Mouse (Mus musculus) spleen, postnatal 10 days (tissue): ENCODE results near the gene Tmc8.
A peak's percentile ranks its signal among the peaks of the same experiment; 100 is the strongest.
"Not testable (repeated sequence)": the region's sequence is repeated elsewhere in the genome, so short reads cannot be mapped to it uniquely, and the experiment has no call there.

ENCODE experiments used
- DNase-seq, 2 experiments: peaks; one replicate each; pipeline ENCODE4 v3.0.0; 2021 to 2022; ENCODE audit warnings: low spot score in 2 of 2

Tmc8 gene

DNA sequence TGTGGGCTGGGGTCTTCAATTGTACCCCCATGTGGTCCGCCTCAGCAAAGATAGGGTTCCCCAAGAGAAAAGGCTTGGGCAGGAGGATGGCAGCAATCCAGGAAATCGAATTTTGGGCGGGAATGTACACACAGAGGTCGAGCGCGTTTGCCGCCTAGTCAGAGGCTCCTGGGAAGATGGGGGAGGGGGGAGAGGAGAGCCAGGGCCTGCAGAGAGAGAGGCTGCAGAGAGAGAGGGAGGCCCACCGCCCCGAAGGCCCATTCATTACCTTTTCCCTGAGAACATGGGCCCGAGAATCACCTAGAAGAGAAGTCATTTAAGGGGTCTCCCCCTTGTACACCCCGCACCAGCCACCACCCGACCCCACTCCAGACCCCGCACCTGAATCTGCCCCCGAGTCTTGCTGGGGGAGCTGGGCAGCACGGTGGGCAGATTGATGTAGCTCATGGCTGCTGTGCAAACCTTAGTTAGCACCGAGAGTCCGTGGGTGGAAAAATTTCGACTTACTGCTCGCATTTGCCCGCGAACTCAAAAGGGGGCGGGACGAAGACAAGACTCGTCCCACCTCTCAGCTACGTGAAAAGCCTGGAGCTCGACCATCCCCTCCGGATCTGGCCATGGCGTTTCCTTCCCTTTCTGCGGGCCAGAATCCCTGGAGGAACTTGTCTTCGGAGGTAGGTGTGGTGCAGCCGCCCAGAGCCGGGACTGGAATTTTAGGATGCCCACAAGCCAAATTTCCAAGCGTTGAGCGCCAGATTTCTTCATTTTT lies 43.6 kb downstream of the Tmc8 start, which contains the start of the genes Afmid and Tk1:
TSS of gene Afmid (plus strand) at position 592 of the 769 bp plus-strand sequence.
TSS of gene Tk1 (minus strand) at position 760 of the 769 bp plus-strand sequence.
- DNase-seq: peak; percentile 72 to 84

DNA sequence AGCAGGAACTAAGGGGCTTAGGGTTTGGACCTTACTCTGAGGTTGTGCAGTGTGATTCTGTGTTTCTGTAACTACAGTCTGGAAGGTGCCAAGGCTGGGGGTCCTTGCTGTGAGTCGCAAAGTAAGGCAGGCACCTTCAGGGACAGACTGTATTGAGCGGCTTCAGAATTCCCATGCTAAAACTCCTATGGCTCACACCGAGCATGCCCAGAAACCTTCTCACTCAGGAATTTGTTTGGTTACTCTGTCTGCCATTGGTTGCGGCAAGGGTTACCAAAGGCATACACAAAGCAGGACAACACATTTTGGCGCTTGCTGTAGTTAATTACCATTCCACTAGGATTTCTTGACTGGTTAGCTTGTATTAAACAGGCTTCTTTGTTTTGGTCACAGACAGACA lies 44.3 kb downstream of the Tmc8 start:
- DNase-seq: no peak

DNA sequence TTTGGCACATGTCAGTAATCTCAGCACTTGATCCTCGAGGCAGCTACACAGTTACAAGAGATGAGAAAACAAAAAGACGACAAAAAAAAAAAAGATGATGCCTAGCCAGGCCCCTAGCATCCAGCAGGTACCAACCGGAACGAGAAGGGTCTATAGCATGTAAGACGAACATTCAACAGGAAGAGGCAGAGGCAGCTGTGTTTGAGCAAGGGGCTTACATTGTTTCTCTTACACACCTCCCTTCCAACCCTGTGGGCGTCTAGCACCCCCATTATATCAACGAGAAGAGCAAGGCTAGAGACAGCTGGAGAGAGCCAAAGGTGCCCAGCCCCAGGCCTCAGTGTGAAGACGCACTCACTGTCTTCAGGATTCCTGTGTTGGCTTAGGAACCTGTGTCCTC lies 45.0 kb downstream of the Tmc8 start:
- peak in 1 of 2 experiments; percentile 49 for DNase-seq

DNA sequence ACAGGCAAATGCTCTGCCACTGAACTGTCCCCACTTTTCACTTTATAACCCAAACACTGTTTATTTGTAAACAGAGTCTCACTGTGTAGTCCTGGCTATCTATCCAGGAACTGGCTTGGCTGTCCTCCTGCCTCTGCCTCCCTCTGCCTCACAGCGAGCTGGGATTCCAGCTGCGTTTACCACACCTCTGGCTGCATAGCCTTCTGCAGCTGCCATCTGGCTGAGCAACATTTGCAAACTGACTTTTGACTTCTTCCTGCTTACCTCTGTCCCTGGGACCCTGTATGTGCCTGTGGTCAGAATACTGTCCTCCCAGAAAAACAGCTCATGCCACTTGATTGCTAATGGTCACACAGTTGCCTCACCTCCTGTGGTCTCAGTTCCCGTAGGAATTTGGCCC lies 45.5 kb downstream of the Tmc8 start:
- peak in 1 of 2 experiments; percentile 33 for DNase-seq

DNA sequence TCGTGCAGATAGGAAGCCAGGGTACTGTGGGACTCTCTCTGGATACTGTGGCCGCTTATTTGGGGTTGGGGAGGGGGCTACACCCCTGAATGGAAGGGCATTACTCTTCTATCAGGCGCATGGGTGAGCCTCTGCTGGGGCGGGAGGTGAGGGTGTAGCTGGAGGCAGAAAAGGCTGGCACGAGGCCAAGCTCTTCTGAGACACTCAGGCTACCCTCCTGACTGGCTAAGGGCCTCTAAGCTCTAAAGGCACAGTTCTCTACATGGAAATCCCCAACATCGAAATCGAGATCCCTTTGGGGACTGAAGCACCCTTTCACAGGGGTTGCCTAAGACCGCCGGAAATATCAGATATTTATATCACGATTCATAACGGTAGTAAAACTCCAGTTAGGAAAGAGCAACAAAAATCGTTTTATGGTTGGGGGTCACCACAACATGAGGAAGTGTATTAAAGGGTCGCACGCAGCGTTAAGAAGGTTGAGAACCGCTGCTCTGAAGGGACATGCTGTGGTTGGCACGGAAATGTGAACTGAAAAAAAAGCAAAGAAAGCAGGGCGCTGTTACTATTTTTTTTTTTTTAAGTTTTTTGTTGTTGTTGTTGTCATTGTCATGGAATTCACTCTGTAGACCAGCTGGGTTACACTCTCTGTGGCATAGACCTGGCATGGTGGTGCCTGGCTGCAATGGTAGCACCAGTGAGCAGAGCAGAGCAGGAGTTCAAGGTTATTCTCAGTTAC lies 46.4 kb downstream of the Tmc8 start:
- peak; percentile 80 to 91 for DNase-seq

DNA sequence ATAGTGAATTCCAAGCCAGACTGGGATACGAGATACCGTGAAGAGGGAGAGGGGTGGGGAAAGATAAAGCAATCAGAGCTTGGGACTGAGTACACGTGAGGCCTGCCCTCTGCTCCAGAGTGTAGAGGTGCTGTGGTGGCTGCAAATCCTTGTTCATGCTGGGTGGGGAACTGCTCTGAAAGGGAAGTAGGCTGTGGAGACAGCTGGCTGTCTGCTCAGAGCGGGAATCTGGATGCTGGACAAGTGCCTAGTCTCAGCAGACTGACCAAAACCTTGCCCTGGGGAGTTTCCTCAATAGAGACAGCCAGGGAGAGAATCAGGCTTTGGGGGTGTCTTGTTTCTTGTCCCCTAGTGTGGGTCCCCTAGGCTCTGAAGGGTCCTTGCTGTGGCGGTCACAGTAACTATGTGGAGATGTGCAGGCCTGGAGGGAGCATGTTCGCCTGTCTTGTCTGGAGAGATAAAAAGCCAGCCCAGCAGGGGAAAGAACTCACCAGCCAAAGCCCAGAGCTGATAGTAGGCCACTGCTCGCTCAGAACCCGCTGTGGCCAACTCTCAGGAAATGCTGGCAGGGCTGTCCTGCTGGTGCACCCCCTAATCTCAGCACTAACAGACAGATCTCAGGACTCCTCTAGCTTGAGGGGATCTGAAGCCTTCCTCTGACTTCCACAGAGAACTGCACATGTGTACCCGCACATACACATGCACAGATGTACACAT lies 47.2 kb downstream of the Tmc8 start:
- DNase-seq: peak; percentile 59 to 67

DNA sequence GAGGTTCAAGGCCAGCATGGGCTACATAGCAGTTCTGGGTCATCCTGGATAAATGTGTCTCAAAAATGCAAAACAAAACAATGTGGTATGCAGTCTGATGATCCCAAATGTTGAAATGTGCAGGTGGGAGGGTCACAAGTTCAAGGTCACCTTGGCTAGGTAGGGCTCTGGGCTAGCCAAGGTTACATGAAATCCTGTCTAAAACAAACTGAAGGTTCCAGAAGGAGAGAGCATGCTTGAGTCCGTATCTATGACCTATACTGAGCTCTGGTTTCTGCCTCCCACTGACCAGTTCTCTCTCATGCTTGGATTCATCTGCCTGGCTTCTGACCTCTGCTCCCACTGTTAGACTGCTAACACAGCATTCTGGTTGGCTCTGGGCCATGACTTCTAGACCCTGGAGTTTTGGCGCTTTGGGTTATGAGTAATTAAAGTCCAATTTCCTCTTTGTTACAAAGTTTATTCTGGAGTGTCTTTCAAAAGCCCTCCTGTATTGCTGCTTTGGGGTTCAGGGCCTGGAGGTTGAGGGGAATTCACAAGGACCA lies 47.9 kb downstream of the Tmc8 start:
- DNase-seq: peak in 1 of 2 experiments; percentile 59

DNA sequence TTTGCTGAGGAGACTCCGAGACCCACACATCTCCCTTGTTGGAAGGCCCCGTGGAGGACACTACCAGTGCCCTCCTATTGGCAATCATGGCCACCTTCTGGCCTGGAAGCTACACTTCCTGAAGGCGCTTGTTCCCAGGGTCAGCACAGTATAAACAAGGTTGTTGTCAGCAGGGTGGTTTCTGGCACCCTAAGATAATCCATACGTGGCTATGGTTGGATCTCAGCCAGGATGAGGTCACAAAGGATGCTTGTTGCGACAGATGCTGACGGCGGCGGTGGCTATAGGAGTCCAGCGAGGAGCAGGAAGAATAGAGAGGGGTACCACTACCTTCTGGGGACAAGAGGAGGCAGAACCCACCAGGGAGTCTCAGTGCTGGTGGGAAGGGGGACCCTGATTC lies 48.5 kb downstream of the Tmc8 start:
- DNase-seq: peak; percentile 69 to 84

DNA sequence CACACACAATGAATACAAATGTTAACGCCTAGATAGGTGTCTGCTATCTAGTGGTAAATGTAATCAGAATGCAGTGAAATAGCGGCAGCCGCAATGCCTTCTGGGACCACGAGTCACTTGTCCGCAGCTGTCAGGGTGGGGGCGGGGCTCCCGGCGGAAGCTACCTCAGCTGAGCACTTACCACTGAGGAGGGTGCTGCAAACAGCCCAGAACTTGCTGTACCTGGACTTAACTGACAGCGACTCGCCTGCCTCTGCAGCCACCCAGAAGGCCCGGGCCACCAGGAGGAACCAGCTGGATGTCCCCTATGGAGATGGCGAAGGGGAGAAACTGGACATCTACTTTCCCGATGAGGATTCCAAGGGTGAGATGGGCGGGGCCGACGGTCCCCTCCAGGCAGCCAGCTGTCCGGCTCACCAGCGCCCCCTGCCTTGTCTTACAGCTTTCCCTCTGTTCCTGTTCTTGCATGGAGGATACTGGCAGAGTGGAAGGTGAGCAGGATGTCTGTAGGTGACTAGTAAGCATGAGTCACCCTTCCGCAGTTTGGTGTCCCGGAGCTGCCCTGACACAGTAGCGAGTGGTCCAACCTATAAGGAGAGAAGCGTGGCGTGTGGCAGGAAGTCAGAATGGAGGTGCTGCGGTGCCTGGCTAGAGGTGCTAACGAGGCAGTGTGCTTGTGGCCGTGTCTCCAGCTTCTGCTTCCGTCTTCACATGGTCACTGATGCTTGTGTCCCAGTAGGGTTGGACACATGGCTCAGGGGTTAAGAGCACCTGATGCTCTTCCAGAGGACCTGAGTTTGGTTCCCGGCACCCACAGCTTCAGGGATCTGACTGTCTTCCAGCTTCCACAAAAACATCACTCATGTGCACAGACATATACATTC lies 50.5 kb downstream of the Tmc8 start:
- peak; percentile 95 to 96 for DNase-seq

DNA sequence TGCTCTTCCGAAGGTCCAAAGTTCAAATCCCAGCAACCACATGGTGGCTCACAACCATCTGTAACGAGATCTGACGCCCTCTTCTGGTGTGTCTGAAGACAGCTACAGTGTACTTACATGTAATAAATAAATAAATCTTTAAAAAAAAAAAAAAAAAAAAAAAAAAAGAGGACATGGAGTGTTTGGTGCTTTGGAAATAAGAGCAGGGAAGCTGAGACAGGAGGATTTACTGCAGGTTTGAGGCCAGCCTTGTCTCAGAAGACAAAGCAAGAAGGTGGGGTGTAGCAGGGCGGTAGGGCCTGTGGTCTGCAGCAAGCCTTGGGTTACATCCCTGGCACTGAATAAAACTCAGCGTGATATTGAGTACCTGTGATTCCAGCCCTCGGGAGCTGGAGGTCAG lies 51.6 kb downstream of the Tmc8 start:
- DNase-seq: not testable (repeated sequence)

DNA sequence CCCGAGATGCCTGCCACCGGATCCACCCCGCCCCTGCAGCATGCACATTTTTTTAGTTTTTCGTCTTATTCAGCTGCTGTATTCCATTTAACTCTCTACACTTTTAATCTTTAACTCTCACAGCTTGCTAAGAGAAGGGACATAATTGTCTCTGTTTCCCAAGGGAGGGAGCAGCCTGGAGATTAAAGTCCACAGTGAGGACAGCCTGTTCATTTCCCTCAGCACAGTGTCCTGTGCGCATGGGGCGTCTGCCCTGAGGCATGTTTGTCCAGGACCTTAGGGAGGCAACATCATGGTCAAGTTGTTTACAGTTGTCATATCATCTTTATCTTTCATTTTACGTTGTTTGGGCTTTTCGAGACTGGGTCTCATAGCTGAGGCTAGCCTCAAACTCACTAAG lies 52.2 kb downstream of the Tmc8 start:
- no peak for DNase-seq

DNA sequence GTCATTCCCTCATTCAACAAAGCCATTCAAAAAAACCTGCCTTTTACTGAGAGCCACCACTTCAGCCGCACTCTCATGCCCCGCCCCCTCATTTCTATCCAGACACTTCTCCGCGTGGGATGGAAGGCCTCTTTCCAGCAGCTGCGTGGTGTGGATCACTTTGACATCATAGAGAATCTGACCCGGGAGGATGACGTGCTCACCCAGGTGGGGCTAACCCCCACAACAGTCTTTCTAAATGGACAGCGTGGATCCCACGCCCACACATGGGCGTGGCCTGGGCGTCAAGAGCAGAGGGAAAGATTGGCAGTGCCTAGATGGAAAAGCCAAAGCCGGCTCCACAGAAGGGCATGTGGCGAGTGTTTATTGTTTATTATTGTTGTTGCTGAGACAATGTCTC lies 54.4 kb downstream of the Tmc8 start:
- DNase-seq: peak; percentile 35 to 71

DNA sequence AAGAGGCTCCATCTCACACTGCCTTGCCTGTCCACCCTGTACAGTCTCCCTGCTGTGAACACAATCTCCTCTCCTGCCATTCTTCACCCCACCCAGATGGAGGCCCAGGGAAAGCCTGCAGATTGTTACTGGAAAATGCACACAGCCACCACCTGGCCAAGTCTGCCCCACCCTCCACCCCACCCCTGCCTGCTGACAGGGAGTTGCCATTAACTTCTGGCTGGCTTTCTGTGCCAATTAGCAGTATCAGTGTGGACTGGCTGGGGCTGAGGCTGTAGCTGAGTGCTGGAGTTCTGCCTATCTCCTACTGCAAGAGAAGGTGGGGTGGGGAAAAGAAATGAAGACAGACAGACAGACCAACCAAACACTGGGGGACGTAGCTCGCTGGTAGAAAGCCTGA lies 56.7 kb downstream of the Tmc8 start:
- peak; percentile 62 to 83 for DNase-seq

DNA sequence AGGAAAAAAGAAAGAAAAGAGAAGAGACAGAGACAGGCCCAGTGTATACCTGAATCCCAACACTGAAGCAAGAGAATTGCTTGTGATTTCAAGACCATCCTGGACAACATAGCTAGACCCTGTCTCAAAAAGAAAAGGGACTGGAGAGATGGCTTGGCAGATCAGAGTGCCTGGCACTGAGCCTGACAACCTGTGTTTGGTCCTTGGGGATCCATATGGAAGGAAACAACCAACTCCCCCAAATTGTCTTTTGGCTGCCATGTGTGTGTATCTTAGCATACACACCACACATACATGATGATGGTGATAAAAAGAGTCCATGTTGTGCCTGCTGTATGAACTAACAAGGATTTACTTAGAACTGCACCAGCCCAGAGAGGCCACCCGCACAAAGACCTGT lies 57.1 kb downstream of the Tmc8 start:
- DNase-seq: peak in 1 of 2 experiments; percentile 49

DNA sequence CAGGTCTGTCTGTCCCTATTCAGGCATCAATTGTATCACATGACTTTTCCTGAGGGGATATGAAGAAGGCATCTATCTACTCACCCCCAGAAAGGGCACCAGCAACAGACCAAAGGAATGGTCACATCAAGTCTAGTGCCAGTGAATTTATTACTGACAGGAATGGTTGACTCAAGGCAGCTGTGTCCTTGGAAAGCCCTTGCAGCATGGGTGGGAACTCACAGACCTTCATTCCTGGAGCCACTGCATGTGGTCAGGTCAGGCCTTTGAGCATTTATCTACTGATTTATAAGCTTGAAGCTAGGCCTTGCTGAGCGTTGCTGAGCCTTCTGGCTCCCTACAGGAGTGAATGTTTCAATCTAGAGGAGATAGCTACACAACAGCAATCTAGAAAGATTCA lies 59.0 kb downstream of the Tmc8 start:
- no peak for DNase-seq
